In the genomic region with DNA sequence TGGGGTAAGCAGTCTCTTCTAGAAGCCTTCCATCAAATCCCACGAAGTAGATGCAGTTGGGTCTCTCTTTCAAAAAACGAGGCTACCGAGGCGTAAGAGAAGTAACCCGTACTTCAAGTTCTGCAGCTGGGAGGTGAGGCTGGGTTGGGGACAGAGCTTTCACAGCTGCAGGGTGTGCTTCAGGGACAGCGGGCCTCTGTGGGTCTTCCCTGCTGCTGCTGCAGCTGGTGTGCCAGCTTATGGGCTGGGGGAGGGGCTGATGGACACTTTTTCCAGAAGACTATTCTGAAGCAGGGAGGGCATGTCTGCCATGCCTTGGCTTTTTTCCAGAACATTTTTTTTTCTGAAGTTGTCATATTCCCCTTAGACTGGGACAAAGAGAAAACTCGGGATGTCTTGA, we compare ENCODE assay signal across 7 mouse cellular contexts. TPM values are rescaled to one million over a fixed set of nuclear protein-coding genes. Genes with fewer than 3 reads are reported as not detected.
DNase-seq lines count a peak whose midpoint lies in the region; ATAC-seq and TF ChIP-seq lines count a peak whose summit lies in the region.

No protein-coding gene starts in this region.

- TF ChIP-seq CTCF in intestine, postnatal 0 days (IDR thresholded peaks at IDR 0.05; ENCODE audit: low read depth), result no peak

- peak overlapping the region; percentile 83 for H3K4me3 ChIP-seq in lung, embryonic 16.5 days (ENCODE audit: low read length)
- peak overlapping the region; percentile 84 for H3K4me3 ChIP-seq in embryonic facial prominence, embryonic 13.5 days
- peak overlapping the region; percentile 86 for H3K4me3 ChIP-seq in intestine, postnatal 0 days (ENCODE audit: low read depth, low read length)
- H3K4me3 ChIP-seq in neural tube, embryonic 15.5 days (replicated peaks), result peak overlapping the region; percentile 89

- DNase-seq in lung, postnatal 25 days (ENCODE audit: low spot score), result no peak
- DNase-seq in adrenal gland, adult 2 months, result no peak
- DNase-seq in gastrocnemius, postnatal 10 days, result no peak

- H3K27me3 ChIP-seq in lung, embryonic 16.5 days (ENCODE audit: control insufficient read depth, insufficient read depth, low read depth, low read length), result no peaks in the 10 kb centered on the region
- no peaks in the 10 kb centered on the region for H3K27me3 ChIP-seq in embryonic facial prominence, embryonic 13.5 days
- H3K27me3 ChIP-seq in intestine, postnatal 0 days (replicated peaks; ENCODE audit: control insufficient read depth, insufficient read depth, low read length), result no peaks in the 10 kb centered on the region
- no peaks in the 10 kb centered on the region for H3K27me3 ChIP-seq in neural tube, embryonic 15.5 days (replicated peaks)

- H3K36me3 ChIP-seq in lung, embryonic 16.5 days (ENCODE audit: control insufficient read depth, insufficient read depth, low read length), result peaks cover 7% of the 10 kb centered on the region
- H3K36me3 ChIP-seq in embryonic facial prominence, embryonic 13.5 days, result peaks cover 23% of the 10 kb centered on the region
- H3K36me3 ChIP-seq in intestine, postnatal 0 days (ENCODE audit: control insufficient read depth, insufficient read depth), result peaks cover 12% of the 10 kb centered on the region
- peaks cover 15% of the 10 kb centered on the region for H3K36me3 ChIP-seq in neural tube, embryonic 15.5 days

- peaks cover 12% of the 10 kb centered on the region for H3K4me1 ChIP-seq in lung, embryonic 16.5 days (replicated peaks; ENCODE audit: control insufficient read depth, insufficient read depth, low read length)
- peaks cover 22% of the 10 kb centered on the region for H3K4me1 ChIP-seq in embryonic facial prominence, embryonic 13.5 days
- peaks cover 2% of the 10 kb centered on the region; the same call in 1 of the 2 replicates for H3K4me1 ChIP-seq in intestine, postnatal 0 days (replicated peaks; ENCODE audit: control insufficient read depth, insufficient read depth, low read length)
- peaks cover 31% of the 10 kb centered on the region for H3K4me1 ChIP-seq in neural tube, embryonic 15.5 days

- 42% methylated on average over 7 of the region's 7 CpGs for WGBS in lung, embryonic 16.5 days
- WGBS in embryonic facial prominence, embryonic 13.5 days, result 42% methylated on average over 7 of the region's 7 CpGs
- WGBS in intestine, postnatal 0 days, result 41% methylated on average over 7 of the region's 7 CpGs
- 48% methylated on average over 7 of the region's 7 CpGs for WGBS in neural tube, embryonic 15.5 days

- ATAC-seq in lung, embryonic 16.5 days (ENCODE audit: low read depth), result no peak
- no peak for ATAC-seq in embryonic facial prominence, embryonic 13.5 days (ENCODE audit: insufficient number of reproducible peaks, insufficient read depth, low FRiP score, low TSS enrichment, low read depth)
- ATAC-seq in intestine, postnatal 0 days, result no peak
- no peak for ATAC-seq in neural tube, embryonic 15.5 days (ENCODE audit: low FRiP score)

- H3K4me2 ChIP-seq in lung, embryonic 16.5 days (ENCODE audit: low read depth, low read length), result peak overlapping the region; percentile 82
- peak overlapping the region; percentile 80 for H3K4me2 ChIP-seq in embryonic facial prominence, embryonic 13.5 days
- peak overlapping the region; percentile 88 for H3K4me2 ChIP-seq in intestine, postnatal 0 days (replicated peaks; ENCODE audit: low read depth)
- H3K4me2 ChIP-seq in neural tube, embryonic 15.5 days, result peak overlapping the region; percentile 87

- H3K9ac ChIP-seq in lung, embryonic 16.5 days (ENCODE audit: low read length), result peak overlapping the region; percentile 66; the same call in 1 of the 2 replicates
- peak overlapping the region; percentile 72 for H3K9ac ChIP-seq in embryonic facial prominence, embryonic 13.5 days
- H3K9ac ChIP-seq in intestine, postnatal 0 days (ENCODE audit: low read depth, low read length), result 0 out of 2 replicates have a peak overlapping the region, but pooled peaks have one; percentile 53
- peak overlapping the region; percentile 82 for H3K9ac ChIP-seq in neural tube, embryonic 15.5 days (replicated peaks)

- H3K27ac ChIP-seq in lung, embryonic 16.5 days (ENCODE audit: low read length), result no peak overlapping the region
- no peak overlapping the region for H3K27ac ChIP-seq in embryonic facial prominence, embryonic 13.5 days
- H3K27ac ChIP-seq in intestine, postnatal 0 days (ENCODE audit: low read depth, low read length), result no peak overlapping the region; the same call in 1 of the 2 replicates
- peak overlapping the region; percentile 87; the same call in 1 of the 2 replicates for H3K27ac ChIP-seq in neural tube, embryonic 15.5 days (replicated peaks)

- no peaks in the 10 kb centered on the region for H3K9me3 ChIP-seq in lung, embryonic 16.5 days (ENCODE audit: control insufficient read depth, low read length)
- no peaks in the 10 kb centered on the region for H3K9me3 ChIP-seq in embryonic facial prominence, embryonic 13.5 days
- no peaks in the 10 kb centered on the region for H3K9me3 ChIP-seq in intestine, postnatal 0 days (ENCODE audit: control insufficient read depth)
- H3K9me3 ChIP-seq in neural tube, embryonic 15.5 days (replicated peaks), result no peaks in the 10 kb centered on the region

RNA-seq across cellular contexts. Expression of gene Usp20, which starts 0.9 kb away (rescaled TPM):
- polyA plus RNA-seq in lung, embryonic 16.5 days (2015; fragmentation: Nextera tagmentation; extraction: Ambion mirVana), result 16.3 and 16.5 TPM in 2 replicates
- 23.5 and 25.6 TPM in 2 replicates for polyA plus RNA-seq in embryonic facial prominence, embryonic 13.5 days (2015; fragmentation: Nextera tagmentation; extraction: Ambion mirVana)
- 4.0 and 5.2 TPM in 2 replicates for polyA plus RNA-seq in intestine, postnatal 0 days (2015; fragmentation: Nextera tagmentation; extraction: Ambion mirVana)
- polyA plus RNA-seq in neural tube, embryonic 15.5 days (2015; fragmentation: Nextera tagmentation; extraction: Ambion mirVana), result 44.3 and 49.7 TPM in 2 replicates
- total RNA-seq in adrenal gland, adult 2 months (2021), result 10 to 100 TPM; 24.2 to 38.1 TPM
- 21.1 and 32.9 TPM in 2 replicates for polyA plus RNA-seq in adrenal gland, adult 2 months (2012; rRNA removed)
- total RNA-seq in gastrocnemius, postnatal 10 days (2021), result 10 to 100 TPM; 17.4 to 29.4 TPM

RNA-seq across cellular contexts. Expression of gene BC005624, which starts 1.0 kb away (rescaled TPM):
- polyA plus RNA-seq in lung, embryonic 16.5 days (2015; fragmentation: Nextera tagmentation; extraction: Ambion mirVana), result 57.6 and 58.9 TPM in 2 replicates
- polyA plus RNA-seq in embryonic facial prominence, embryonic 13.5 days (2015; fragmentation: Nextera tagmentation; extraction: Ambion mirVana), result 64.2 and 70.1 TPM in 2 replicates
- 28.2 and 29.3 TPM in 2 replicates for polyA plus RNA-seq in intestine, postnatal 0 days (2015; fragmentation: Nextera tagmentation; extraction: Ambion mirVana)
- polyA plus RNA-seq in neural tube, embryonic 15.5 days (2015; fragmentation: Nextera tagmentation; extraction: Ambion mirVana), result 86.5 and 93.2 TPM in 2 replicates
- total RNA-seq in adrenal gland, adult 2 months (2021), result 10 to 100 TPM; 45.3 to 50.7 TPM
- polyA plus RNA-seq in adrenal gland, adult 2 months (2012; rRNA removed), result 5.6 and 7.8 TPM in 2 replicates
- total RNA-seq in gastrocnemius, postnatal 10 days (2021), result 10 to 100 TPM; 16.5 to 19.0 TPM

RNA-seq across cellular contexts. Expression of gene Tor1a, which starts 15.3 kb away (rescaled TPM):
- 72.8 and 77.1 TPM in 2 replicates for polyA plus RNA-seq in lung, embryonic 16.5 days (2015; fragmentation: Nextera tagmentation; extraction: Ambion mirVana)
- 80.0 and 85.2 TPM in 2 replicates for polyA plus RNA-seq in embryonic facial prominence, embryonic 13.5 days (2015; fragmentation: Nextera tagmentation; extraction: Ambion mirVana)
- polyA plus RNA-seq in intestine, postnatal 0 days (2015; fragmentation: Nextera tagmentation; extraction: Ambion mirVana), result 90.3 and 95.4 TPM in 2 replicates
- 89.5 and 93.2 TPM in 2 replicates for polyA plus RNA-seq in neural tube, embryonic 15.5 days (2015; fragmentation: Nextera tagmentation; extraction: Ambion mirVana)
- total RNA-seq in adrenal gland, adult 2 months (2021), result 10 to 100 TPM; 33.5 to 37.5 TPM
- 57.0 and 60.9 TPM in 2 replicates for polyA plus RNA-seq in adrenal gland, adult 2 months (2012; rRNA removed)
- 10 to 100 TPM; 13.7 to 18.4 TPM for total RNA-seq in gastrocnemius, postnatal 10 days (2021)

RNA-seq across cellular contexts. Expression of gene Tor1b, which starts 30.3 kb away (rescaled TPM):
- polyA plus RNA-seq in lung, embryonic 16.5 days (2015; fragmentation: Nextera tagmentation; extraction: Ambion mirVana), result 35.0 and 38.4 TPM in 2 replicates
- polyA plus RNA-seq in embryonic facial prominence, embryonic 13.5 days (2015; fragmentation: Nextera tagmentation; extraction: Ambion mirVana), result 37.2 and 37.6 TPM in 2 replicates
- polyA plus RNA-seq in intestine, postnatal 0 days (2015; fragmentation: Nextera tagmentation; extraction: Ambion mirVana), result 13.3 and 14.6 TPM in 2 replicates
- 17.3 and 20.2 TPM in 2 replicates for polyA plus RNA-seq in neural tube, embryonic 15.5 days (2015; fragmentation: Nextera tagmentation; extraction: Ambion mirVana)
- total RNA-seq in adrenal gland, adult 2 months (2021), result 10 to 100 TPM; 49.6 to 51.2 TPM
- polyA plus RNA-seq in adrenal gland, adult 2 months (2012; rRNA removed), result 61.7 and 81.7 TPM in 2 replicates
- total RNA-seq in gastrocnemius, postnatal 10 days (2021), result 10 to 100 TPM; 20.9 to 23.4 TPM

RNA-seq across cellular contexts. Expression of gene Ptges, which starts 53.4 kb away (rescaled TPM):
- polyA plus RNA-seq in lung, embryonic 16.5 days (2015; fragmentation: Nextera tagmentation; extraction: Ambion mirVana), result 27.9 and 30.3 TPM in 2 replicates
- 15.8 and 19.8 TPM in 2 replicates for polyA plus RNA-seq in embryonic facial prominence, embryonic 13.5 days (2015; fragmentation: Nextera tagmentation; extraction: Ambion mirVana)
- 2.8 and 3.6 TPM in 2 replicates for polyA plus RNA-seq in intestine, postnatal 0 days (2015; fragmentation: Nextera tagmentation; extraction: Ambion mirVana)
- polyA plus RNA-seq in neural tube, embryonic 15.5 days (2015; fragmentation: Nextera tagmentation; extraction: Ambion mirVana), result 3.6 and 4.0 TPM in 2 replicates
- 10 to 100 TPM; 25.4 to 34.1 TPM for total RNA-seq in adrenal gland, adult 2 months (2021)
- 37.9 and 73.5 TPM in 2 replicates for polyA plus RNA-seq in adrenal gland, adult 2 months (2012; rRNA removed)
- 1 to 10 TPM; 7.4 to 9.0 TPM for total RNA-seq in gastrocnemius, postnatal 10 days (2021)
